Mouse (Mus musculus) hindbrain, embryonic 16.5 days (tissue): ENCODE measurements at regions not wholly inside any gene's neighbourhood (a gene's known extent, or its start where the extent isn't known, plus 50 kb on each side); places are given as distances from the start of the nearest gene placed in this dataset.
A peak's percentile ranks its signal among the peaks of the same experiment; 100 is the strongest.

Experiments used
- ATAC-seq: fragments of 200-750 bp; cut with Nextera tagmentation; 2 replicates; pipeline ENCODE4 v1.8.0; 2017; ENCODE audit warnings: moderate TSS enrichment, moderate library complexity
- H3K27ac ChIP-seq: fragments of 300-500 bp; sonication (generic); 2 replicates; pipeline ENCODE4 v1.5.1; 2014; ENCODE audit warnings: low read depth, mild to moderate bottlenecking, control low read depth, low read length, moderate library complexity
- H3K27me3 ChIP-seq: fragments of 300-500 bp; sonication (generic); replicated peaks from 2 replicates; pipeline ENCODE4 v1.6.1; 2014; ENCODE audit warnings: low read length; ENCODE audit not compliant: control insufficient read depth, insufficient read depth
- H3K36me3 ChIP-seq: fragments of 300-500 bp; sonication (generic); 2 replicates; pipeline ENCODE4 v1.6.1; 2014; ENCODE audit warnings: mild to moderate bottlenecking, low read length, moderate library complexity, mixed read lengths; ENCODE audit not compliant: control insufficient read depth, insufficient read depth
- H3K4me1 ChIP-seq: fragments of 300-500 bp; sonication (generic); 2 replicates; pipeline ENCODE4 v1.6.1; 2014; ENCODE audit warnings: low read depth, low read length; ENCODE audit not compliant: control insufficient read depth, insufficient read depth
- H3K4me2 ChIP-seq: fragments of 300-500 bp; sonication (generic); 2 replicates; pipeline ENCODE4 v1.6.1; 2014; ENCODE audit warnings: mild to moderate bottlenecking, low read length, control low read depth, moderate library complexity
- H3K4me3 ChIP-seq: fragments of 300-500 bp; sonication (generic); 2 replicates; pipeline ENCODE4 v1.5.1; 2014; ENCODE audit warnings: mild to moderate bottlenecking, low read length, control low read depth, moderate library complexity
- H3K9ac ChIP-seq: fragments of 300-500 bp; sonication (generic); 2 replicates; pipeline ENCODE4 v1.6.1; 2014; ENCODE audit warnings: low read depth, mild to moderate bottlenecking, control low read depth, low read length, moderate library complexity
- H3K9me3 ChIP-seq: fragments of 300-500 bp; sonication (generic); 2 replicates; pipeline ENCODE4 v1.6.1; 2014; ENCODE audit warnings: mild to moderate bottlenecking, low read length, moderate library complexity; ENCODE audit not compliant: control insufficient read depth
- WGBS: fragments of 180-500 bp; shearing (Covaris S2); extraction: QIAGEN DNeasy Blood & Tissue Kit; methylation state at CpG from one replicate; pipeline ENCODE4 v1.1.7; 2014; 5-methylcytosine and 5-hydroxymethylcytosine counted together

GRCm38 (mm10) chr8:64434648-64435047 lies 228.6 kb upstream of the Tll1 start:
- H3K36me3 ChIP-seq: no peaks in the 10 kb centered on the region
- H3K9me3 ChIP-seq: no peaks in the 10 kb centered on the region
- H3K4me3 ChIP-seq: no peak overlapping the region
- H3K27ac ChIP-seq: no peak overlapping the region
- 63% methylated on average over 7 of the region's 7 CpGs for WGBS
- no peak overlapping the region for H3K9ac ChIP-seq
- ATAC-seq: no peak
- no peaks in the 10 kb centered on the region for H3K4me1 ChIP-seq
- no peaks in the 10 kb centered on the region for H3K27me3 ChIP-seq
- no peak overlapping the region for H3K4me2 ChIP-seq

DNA sequence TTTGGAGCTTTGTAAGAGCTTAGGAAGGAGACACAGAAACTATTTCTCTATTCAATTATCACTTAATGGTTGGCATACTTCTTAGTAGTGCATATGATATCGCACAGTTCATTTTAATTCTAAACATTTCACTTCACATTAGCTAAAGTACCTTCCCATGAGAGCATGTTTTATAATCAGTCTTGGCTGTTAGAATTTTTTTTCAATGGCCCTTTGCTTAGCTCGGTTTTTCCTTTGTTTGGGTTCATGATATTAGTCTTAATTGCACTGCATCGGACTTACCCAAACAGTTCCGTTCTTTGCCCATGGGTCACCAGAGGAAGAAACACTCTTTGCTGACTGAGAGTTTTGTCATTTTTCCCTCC lies 216.8 kb upstream of the Tll1 start:
- Histone ChIP-seq H3K4me3 (no peak overlapping the region), H3K4me2 (no peak overlapping the region), H3K9ac (no peak overlapping the region), H3K27ac (no peak overlapping the region), H3K27me3 (no peaks in the 10 kb centered on the region), H3K4me1 (peaks cover 9% of the 10 kb centered on the region), H3K9me3 (no peaks in the 10 kb centered on the region), H3K36me3 (no peaks in the 10 kb centered on the region)
- WGBS: 39% methylated on average over 4 of the region's 4 CpGs
- 0 out of 2 replicates have a peak, but pooled peaks have one; percentile 24 for ATAC-seq

DNA sequence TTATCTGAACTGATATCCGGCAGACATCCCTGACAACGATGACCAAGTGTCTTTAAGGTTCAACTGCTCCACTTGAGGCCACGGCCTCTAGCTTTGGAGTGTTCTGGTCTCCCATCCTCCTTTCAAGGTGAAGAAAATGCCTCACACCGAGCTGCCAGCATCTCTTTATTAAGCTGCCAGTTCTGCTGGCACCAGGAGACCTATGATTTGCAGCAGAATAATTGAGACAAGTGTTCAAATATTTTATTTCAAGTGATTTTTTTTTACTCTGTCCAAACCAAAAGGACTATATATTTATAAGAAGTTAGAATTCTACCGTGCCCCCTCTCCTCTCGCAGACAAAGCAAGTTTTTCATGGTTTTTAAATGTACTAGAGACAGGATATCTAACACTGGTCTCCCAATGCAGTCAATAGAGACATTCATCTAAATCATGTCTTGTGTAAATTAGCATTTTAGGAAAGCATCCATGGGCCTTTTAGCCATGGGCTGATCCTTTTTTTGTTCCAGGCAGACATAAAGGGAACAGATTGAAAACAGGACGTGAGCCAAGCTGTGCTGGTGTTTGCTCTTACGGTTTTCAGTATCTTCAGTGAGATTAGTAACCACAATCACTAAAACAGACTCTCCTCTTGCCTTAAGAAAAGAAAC lies 216.3 kb upstream of the Tll1 start:
- WGBS: 19% methylated on average over 8 of the region's 8 CpGs
- no peak overlapping the region for H3K4me3 ChIP-seq
- H3K9me3 ChIP-seq: no peaks in the 10 kb centered on the region
- no peak overlapping the region for H3K27ac ChIP-seq
- H3K9ac ChIP-seq: no peak overlapping the region
- peaks cover 9% of the 10 kb centered on the region for H3K4me1 ChIP-seq
- no peak overlapping the region for H3K4me2 ChIP-seq
- no peaks in the 10 kb centered on the region for H3K36me3 ChIP-seq
- H3K27me3 ChIP-seq: no peaks in the 10 kb centered on the region
- ATAC-seq: peak; percentile 72

GRCm38 (mm10) chr8:64421502-64422199 lies 215.6 kb upstream of the Tll1 start:
- H3K4me2 ChIP-seq: no peak overlapping the region
- no peak overlapping the region for H3K9ac ChIP-seq
- ATAC-seq: peak; percentile 69; the same call in 1 of the 2 replicates
- peaks cover 9% of the 10 kb centered on the region for H3K4me1 ChIP-seq
- H3K9me3 ChIP-seq: no peaks in the 10 kb centered on the region
- WGBS: 52% methylated on average over 6 of the region's 6 CpGs
- no peak overlapping the region for H3K4me3 ChIP-seq
- no peaks in the 10 kb centered on the region for H3K27me3 ChIP-seq
- no peak overlapping the region for H3K27ac ChIP-seq
- no peaks in the 10 kb centered on the region for H3K36me3 ChIP-seq

DNA sequence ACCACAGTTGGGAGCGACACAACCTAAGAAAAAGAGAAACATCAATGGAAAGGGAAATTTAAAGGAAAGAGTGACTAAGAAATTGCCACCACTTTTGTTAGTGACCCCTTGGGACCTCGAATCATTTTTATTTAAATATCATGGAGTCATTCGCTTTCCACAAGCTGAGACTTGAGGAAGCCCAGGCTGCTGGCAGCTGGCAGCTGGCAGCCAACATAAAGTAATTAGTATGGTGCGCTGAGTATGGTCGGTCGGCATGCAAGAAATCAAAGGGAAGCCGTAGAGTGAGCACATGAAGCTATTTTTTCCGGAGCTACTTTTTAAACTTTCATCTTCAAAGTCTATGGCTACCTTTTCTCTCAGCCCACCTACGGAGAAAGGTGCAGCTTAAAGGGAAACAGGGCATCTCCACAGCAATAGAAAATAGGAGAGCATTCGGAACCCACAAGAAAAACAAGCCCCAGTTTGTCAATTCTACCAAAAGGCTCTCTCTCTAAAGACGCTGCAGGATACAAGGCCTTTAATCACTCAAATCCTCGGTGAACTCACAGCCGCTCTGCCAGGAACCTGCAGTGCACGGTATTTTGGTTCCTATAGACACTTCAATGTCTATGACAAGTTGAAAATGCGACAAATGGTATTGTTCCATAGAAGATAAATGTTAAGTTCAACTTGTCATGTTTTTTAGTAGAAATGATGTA lies 206.6 kb upstream of the Tll1 start:
- H3K36me3 ChIP-seq: no peaks in the 10 kb centered on the region
- no peak overlapping the region for H3K4me2 ChIP-seq
- H3K4me3 ChIP-seq: no peak overlapping the region
- H3K9ac ChIP-seq: no peak overlapping the region
- no peaks in the 10 kb centered on the region for H3K4me1 ChIP-seq
- H3K27ac ChIP-seq: no peak overlapping the region
- no peaks in the 10 kb centered on the region for H3K9me3 ChIP-seq
- 44% methylated on average over 15 of the region's 15 CpGs for WGBS
- H3K27me3 ChIP-seq: 0 out of 2 replicates have a peak, but pooled peaks cover 2% of the 10 kb centered on the region
- ATAC-seq: peak; percentile 82

DNA sequence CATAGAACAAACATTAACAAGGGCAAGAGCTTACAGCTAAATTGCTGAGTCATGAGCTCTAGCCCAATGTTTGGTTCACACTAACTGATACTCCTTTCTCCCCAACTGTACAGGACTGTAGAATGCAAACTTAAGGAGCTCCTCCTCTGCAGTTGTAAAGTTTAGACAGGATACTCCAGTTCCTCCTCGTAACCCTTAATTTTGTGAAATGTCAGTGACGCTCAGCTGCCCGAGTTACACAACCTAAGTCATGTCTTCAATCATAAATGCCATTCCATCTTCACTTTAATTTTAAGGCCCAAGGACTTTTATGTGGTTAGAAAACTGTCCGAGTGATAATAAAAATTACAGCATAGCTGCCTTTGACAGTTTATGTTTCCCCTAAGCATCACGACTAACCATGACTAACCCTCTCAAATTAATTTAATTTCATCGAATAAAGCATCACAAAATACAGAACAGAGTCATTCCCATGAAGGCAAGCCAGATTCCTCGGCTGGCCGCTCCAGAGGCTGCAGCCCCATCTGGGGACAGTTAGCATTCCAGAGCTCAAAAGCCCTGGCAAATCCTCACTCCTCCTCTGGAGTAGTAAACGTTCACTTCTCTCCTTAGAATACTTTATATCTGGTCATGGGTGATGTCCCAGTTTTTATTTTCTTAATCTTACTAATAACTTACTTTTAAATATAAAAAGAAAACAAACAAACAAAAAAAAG lies 200.9 kb upstream of the Tll1 start:
- Histone ChIP-seq H3K36me3 (no peaks in the 10 kb centered on the region), H3K27ac (no peak overlapping the region), H3K4me1 (no peaks in the 10 kb centered on the region), H3K27me3 (no peaks in the 10 kb centered on the region), H3K9ac (no peak overlapping the region), H3K4me3 (no peak overlapping the region), H3K4me2 (no peak overlapping the region), H3K9me3 (no peaks in the 10 kb centered on the region)
- 66% methylated on average over 9 of the region's 9 CpGs for WGBS
- no peak for ATAC-seq

- Histone ChIP-seq H3K4me3 (no peak overlapping the region), H3K4me2 (no peak overlapping the region), H3K4me1 (no peaks in the 10 kb centered on the region), H3K27me3 (no peaks in the 10 kb centered on the region), H3K9ac (no peak overlapping the region), H3K27ac (no peak overlapping the region), H3K9me3 (no peaks in the 10 kb centered on the region), H3K36me3 (no peaks in the 10 kb centered on the region)
- WGBS: 48% methylated on average over 3 of the region's 3 CpGs
- no peak for ATAC-seq
Observed at GRCm38 (mm10) chr8:64399554-64399953, 193.5 kb upstream of the Tll1 start.

- no peaks in the 10 kb centered on the region for H3K4me1 ChIP-seq
- H3K4me3 ChIP-seq: no peak overlapping the region
- no peak overlapping the region for H3K9ac ChIP-seq
- H3K4me2 ChIP-seq: no peak overlapping the region
- H3K27ac ChIP-seq: no peak overlapping the region
- no peaks in the 10 kb centered on the region for H3K9me3 ChIP-seq
- H3K36me3 ChIP-seq: no peaks in the 10 kb centered on the region
- no peak for ATAC-seq
- 79% methylated on average over 4 of the region's 4 CpGs for WGBS
- no peaks in the 10 kb centered on the region for H3K27me3 ChIP-seq
Observed at GRCm38 (mm10) chr8:64397876-64398275, 191.8 kb upstream of the Tll1 start.

DNA sequence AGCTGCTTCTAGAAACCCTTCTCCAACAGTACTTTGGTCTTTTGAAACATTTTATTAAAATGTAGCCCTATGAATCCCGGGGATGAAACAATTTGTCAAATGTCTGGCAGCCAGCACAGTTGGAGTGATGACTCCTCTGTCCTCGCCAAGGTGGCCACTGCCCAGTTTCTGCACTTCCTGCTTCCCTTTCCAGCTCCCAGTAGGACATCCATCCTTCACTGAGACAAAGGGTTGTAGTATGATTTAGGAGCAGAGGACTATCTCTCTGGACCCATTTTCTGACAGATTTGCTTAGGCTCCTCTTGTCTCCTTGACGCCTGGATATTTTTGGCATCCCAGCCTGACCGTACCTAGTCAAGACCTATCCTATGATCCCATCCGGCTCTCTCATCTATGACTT lies 189.7 kb upstream of the Tll1 start:
- no peak overlapping the region for H3K4me2 ChIP-seq
- H3K9me3 ChIP-seq: no peaks in the 10 kb centered on the region
- H3K9ac ChIP-seq: no peak overlapping the region
- no peak overlapping the region for H3K27ac ChIP-seq
- ATAC-seq: no peak
- H3K27me3 ChIP-seq: no peaks in the 10 kb centered on the region
- H3K4me3 ChIP-seq: no peak overlapping the region
- H3K4me1 ChIP-seq: no peaks in the 10 kb centered on the region
- H3K36me3 ChIP-seq: no peaks in the 10 kb centered on the region
- WGBS: 83% methylated on average over 5 of the region's 5 CpGs
